Mouse (Mus musculus) neutrophil, adult 5-6 weeks (primary cell): Measurements from ENCODE around the gene Phrf1. TPM values are rescaled to one million over a fixed set of nuclear protein-coding genes. Genes with fewer than 3 reads are reported as not detected.
A peak's percentile ranks its signal among the peaks of the same experiment; 100 is the strongest.

Experiments
- ATAC-seq: fragments of 151-379, 151-347 bp; 2 replicates; pipeline ENCODE4 v1.8.0; 2017; ENCODE audit warnings: mild to moderate bottlenecking, moderate TSS enrichment; ENCODE audit not compliant: insufficient number of reproducible peaks, poor library complexity, low FRiP score, severe bottlenecking; ENCODE audit errors: extremely low read depth
- total RNA-seq: library from RNA; stranded (forward); fragments of 200-1000 nt; gene quantifications from 2 replicates; pipeline ENCODE4 v1.2.3, GENCODE M21; 2017

Phrf1 gene
- total RNA-seq, 1 experiment from 2014 or later: 97.8 TPM

DNA sequence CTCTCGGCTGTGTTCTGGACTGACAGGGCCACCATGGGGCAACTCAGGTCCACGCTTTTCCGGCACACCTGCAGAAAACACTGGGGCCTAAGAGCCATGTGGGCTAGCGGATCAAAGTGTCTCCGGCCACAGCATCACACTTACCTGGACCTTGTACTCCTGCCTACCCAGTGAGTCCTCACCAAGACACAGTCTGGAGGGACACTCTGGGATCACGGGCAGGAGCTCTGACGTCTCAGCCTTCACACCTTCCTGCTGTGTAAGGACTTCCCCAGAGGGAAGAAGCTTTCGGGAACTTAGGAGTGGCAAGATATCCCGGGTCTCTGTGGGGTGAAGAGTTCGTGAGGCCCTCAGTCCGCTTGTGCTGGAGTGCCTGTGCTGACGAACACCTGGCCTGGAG is 18.4 kb upstream of the Phrf1 start:
- ATAC-seq: no peak

DNA sequence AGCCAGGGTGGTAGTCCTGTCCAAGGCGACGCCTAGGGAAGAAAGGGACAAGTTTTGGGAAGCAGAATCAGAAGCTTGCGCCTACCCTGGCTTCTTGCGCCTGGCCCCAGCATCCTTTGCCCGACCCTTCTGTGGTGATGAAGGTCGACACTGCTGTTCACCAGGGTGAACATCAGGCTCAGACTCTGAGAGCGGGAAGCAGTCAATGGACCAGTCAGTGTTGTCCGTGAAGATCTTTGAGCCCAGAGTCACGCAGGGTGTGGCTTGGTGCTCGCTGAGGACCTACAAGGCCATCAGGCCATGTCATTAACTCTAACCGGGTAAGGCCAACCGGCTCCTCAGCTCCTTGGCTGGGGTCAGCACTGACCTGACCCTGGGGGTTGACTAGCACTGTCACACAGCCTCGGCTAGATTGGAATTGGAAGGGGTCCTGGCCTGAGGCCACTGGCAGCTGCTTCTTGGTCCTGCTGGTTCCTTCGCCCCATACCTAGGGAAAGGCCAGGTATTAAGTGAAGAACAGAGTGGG is 17.9 kb upstream of the Phrf1 start:
- no peak for ATAC-seq

DNA sequence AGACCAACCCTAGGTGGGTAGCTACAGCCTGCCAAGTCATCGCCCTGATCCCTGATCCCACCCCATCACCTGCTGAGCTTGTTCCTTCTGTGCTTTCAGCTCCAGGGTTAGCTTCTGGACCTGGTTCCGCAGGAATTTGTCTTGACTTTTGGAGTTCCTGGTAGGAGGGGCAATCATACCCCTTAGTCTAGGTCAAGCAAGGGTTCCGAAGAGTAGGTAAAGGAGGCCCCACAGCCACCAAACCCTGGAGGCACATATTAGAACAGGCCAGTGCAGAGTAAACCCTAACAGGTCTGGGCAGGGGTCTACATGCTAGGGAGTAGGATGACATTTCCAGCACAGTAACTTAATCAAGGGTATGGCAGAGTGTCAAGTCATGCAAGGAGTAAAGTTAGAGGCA is 15.5 kb upstream of the Phrf1 start:
- ATAC-seq: no peak

DNA sequence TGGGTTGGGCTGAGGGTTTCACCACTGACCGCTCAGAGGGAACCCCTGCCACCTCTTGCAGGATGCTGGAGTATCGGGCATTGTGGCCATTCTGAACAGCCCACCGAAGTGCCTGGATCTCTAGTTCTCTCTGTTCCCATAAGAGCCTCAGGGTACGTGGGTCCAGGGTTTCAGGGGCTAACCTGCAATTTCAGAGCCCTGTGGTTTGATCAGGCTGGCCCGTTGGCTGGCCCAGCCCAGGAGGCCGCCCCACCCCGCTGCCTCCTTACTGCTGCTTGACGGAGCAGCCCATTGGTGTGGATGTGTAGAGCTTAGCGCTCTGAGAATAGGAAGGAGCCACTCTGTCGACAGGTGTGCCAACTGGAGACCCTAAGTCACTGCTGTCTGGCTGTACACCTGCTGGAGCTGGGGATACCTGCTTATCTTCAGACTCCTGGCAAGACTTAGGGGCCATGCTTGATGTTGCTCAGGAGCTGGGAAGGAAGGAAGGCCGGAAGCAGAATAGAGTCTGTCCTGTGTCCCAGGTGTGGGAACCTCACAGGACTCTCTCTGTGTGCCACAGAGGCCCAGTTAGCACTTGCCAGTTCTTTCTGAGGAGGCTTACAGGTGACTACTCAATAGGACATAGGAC is 14.9 kb upstream of the Phrf1 start, which contains the start of gene Lmntd2:
Gene Lmntd2 (minus strand): TSS at position 476 of the 631 bp plus-strand sequence.
- ATAC-seq: no peak

DNA sequence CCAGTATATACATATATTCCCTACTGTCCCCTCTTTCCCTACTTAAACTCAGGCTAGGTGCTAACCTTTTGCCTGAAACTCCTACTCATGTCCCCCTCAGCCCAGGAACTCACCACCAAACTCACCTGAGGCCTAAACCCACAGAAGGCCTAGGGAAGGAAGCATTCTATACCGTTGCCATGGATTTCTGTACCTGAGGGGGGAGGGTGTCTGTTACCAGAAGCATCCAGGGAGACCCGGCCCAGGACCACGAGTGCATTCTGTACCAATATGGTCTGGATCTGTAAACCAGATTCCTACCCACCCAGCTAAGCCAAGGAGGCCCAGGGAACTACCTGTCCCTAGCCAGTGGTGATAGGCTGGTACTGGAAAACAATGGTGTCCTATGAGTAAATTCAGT is 14.3 kb upstream of the Phrf1 start:
- no peak for ATAC-seq

DNA sequence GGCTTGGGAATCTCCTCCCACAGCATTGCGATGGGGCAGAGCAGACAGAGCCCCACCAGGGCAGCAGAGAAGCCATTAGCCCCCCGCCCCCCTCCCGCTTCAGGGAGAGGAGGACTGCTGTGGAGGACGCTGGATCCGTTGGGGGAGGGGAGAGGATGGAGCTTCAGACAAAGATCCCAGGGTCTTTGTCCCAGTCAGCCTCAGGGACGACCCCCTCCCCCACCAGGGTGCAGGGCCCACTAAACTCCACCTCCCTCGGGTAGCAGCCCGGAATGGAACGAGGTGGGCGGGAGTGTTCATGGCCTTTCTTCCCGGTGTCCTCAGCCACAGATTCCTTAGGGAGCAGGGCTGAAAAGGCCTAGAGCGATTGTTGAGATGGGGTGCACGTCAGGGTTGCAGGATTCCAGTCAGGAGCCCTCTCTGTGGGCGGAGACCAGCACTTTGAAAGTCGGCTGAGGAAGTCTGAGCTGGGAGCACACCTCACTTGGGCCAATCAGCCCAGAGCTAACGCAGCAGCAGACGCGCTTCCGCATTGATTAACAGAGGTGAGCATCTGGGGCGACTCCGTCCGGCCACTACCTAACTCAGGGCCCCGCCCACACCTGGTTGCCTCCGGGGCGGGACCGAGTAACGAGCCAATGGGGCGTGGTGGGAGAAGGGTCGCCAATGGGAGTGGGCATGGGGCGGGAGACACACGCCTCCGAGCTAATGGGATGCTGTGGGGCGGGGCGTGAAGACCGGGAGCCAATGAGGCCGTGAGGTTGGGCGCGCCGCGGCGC is 13.3 kb upstream of the Phrf1 start, which contains the start of gene Rassf7:
Gene Rassf7 (plus strand): TSS at position 760 of the 779 bp plus-strand sequence.
- peak; percentile 92 for ATAC-seq

DNA sequence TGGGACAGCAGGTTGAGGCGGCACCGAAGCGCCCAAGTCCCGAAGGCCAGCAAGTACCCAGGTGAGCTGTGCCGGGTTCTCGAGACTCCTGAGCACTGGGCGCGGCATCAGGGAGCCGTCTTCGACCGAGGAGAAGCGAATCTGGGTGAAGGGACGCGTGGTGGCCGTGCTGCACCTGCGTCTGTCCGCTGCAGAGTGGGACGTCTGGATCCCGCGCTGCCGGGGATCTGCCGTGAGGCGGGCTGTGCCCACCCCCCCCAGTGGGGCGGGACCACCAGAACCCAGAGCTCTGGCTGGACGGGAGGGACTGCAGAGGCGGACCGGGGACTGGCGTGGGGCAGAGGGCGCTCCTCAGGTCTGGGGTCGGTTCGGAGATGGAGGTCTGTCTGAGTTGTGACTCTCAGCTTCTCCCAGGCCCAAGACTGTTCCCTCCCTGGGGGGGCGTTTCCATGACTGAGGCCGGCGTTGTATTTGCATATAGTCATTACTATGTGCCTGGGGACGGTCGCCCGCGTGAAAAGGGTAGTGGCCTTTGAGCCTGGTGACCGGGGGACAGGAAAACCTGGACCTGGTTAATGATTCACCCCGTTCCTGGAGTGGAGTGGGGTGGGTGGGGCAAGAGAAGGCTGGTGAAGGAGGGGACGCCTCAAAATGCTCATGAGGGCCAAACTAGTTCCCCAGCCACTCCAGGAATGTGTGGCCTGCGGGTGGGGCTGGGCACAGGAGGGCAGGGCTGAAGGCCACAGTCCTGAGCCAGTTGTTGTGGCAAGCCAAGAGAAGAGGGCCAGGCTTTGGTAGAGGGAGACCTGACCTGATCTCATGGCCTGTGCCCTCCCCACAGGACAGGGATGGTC is 12.5 kb upstream of the Phrf1 start:
- no peak for ATAC-seq

DNA sequence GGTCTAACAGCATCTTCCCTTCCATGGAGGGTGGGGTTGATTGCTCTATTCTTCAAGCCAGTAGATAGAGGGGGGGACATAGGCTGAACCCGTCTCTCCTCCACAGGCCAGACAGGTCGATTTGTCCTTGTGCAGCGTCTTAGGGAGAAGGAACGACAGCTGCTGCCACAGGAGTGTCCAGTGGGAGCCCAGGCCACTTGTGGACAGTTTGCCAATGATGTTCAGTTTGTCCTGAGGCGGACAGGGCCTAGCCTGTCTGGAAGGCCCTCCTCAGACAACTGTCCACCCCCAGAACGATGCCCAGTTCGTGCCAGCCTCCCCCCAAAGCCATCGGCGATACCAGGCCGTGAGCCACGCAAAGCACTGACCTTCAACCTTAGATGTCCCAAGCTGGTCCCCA is 11.7 kb upstream of the Phrf1 start:
- ATAC-seq: no peak

DNA sequence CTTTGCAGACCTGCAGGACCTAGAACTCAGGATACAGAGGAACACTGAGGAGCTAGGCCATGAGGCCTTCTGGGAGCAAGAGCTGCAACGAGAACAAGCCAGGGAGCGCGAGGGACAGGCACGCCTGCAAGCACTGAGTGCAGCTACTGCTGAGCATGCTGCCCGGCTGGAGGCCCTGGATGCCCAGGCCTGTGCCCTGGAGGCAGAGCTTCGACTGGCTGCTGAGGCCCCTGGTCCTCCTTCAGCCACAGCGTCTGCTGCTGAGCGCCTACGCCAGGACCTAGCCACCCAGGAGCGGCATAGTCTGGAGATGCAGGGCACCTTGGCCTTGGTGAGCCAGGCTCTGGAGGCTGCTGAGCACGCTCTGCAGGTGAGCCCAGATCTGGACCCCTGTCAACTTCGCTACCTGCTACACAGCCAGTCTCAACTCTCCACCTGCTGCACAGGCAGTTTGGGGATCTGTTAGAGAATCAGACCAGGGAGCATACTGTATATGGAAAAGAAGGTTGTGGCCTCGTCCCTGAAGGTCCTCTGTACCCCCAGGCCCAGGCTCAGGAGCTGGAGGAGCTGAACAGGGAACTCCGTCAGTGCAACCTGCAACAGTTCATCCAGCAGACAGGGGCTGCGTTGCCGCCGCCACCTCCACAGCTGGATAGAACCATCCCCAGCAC is 11.1 kb upstream of the Phrf1 start:
- ATAC-seq: no peak

DNA sequence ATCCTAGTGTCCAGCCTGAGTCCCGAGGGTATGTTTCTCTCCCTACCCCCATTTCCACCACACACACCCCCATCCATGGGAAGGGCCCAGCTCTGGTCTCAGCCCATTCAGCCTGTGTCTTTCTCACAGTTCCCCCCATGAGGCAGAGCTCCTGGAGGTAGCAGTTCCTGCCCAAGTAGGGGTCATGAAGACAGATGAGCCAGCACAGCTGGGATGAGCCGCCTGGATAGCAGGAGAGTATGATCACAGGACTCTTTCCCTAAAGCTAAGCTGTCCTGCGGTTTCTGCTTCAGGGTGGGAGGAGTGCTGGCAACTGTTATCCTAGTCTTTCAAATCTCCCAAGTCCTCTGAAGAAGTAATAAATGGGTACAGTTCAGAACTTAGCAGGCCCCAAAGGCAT is 10.4 kb upstream of the Phrf1 start:
- ATAC-seq: no peak

DNA sequence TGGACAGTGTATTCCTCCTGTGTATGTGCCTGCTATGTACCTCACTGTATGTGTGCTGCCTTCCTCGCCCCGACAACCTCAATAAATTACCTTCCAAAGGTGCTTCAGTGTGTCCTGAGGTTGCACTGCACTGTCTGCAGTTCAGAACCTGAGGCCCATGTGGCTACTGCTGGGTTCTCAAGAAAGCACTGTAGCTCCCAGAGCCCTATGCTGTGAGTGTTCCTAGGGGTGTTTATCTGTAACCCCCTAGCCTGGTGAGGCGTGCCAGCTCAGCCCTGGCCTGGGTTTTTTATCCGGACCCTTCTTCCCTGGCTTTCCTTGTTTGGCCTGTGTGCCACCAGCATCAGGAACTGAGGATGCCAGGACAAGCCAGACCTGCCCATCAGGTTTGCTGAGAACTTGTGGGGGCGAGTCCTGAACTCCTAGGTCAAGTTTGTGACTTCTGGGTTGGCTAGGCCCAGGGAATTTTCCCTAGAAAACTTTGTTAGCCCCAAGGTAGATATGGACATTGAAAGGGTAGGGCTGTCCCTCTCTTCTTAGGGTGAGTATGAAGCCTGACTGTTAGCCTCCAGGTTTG is 9.9 kb upstream of the Phrf1 start:
- ATAC-seq: no peak

DNA sequence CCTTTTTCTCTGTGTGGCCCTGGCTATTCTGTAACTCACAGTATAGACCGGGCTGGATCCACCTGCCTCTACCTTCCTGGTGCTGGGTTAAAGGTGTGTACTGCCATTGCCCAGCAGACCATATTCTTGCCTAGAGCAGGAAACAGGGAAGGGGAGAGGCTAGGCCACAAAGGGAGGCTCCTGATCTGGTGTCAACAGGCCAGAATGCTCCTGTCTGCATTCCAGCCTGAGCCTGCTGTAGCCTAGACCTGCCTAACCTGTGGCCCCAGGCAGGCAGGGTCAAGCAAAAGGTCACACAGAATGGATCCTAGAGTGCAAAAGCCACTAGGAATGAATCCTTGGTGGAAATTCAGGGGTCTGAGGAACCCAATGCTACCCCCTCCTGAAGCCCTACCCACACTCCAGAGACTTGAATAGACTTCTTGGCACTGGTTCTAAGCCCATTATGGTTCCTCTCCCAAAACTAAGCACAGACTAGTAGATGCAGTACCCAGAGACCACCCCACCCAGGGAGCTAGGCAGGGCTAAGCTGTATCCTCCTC is 9.0 kb upstream of the Phrf1 start:
- ATAC-seq: no peak

DNA sequence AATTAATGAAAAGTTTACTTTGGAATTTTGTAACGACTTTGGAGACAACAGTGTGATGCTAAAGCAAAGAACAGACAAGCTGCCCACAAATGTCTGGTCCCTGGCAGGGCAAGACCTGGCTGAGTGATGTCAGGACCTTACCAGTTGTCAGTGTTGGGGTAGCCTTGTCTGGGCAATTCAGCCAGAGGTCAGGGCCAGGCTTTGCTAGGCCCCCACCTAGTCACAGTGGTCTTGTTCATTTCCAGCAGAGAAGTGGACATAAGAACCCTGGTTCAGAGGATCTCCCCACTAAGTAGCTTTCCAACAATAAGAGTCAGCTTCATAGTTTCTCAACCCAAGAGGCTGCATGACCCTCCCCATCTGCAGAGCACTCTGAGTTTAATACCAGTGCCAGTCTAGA is 8.2 kb upstream of the Phrf1 start:
- ATAC-seq: no peak

DNA sequence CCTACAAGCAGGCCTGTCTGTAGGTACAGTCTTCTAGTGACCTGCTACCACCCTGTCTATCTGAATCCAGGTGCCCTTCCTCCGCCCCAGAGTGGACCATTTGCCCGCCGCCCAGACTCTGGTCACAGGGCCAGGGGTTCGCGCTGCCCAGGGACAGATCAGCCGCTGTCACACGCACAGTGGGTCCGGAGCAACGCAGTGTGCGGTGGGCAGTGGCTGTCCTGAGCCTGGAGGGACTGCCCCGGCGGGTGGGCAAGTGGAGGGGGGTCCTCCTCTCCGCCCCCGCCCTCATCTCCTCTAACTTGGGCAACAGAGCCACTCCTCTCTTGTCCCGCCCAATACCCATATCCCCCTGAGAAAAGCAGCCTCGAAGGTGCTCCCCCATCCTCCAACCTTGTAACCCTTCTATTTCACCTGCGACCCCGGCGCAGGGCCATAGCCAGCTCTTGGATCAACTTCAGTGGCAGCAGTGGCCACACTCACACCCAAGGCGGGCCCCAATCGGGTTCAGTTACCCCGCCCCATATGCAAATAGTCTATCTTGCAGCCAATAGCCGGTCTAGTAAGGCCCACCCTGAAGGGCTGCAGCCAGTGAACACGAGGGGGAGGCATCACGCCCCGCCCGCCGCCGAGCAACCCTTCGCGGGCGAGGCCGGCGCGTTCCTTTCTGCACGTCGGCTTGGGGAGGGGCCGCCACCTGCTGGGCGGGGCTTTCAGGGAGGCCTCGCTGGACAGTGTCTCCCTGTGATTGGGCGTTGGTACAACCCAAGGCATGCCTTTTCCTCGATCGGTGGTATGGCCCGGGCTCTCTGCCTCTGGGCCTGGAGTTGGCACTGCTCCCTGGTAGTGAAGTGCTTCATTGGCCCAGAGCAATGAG is 7.1 kb upstream of the Phrf1 start:
- ATAC-seq: peak; percentile 83

DNA sequence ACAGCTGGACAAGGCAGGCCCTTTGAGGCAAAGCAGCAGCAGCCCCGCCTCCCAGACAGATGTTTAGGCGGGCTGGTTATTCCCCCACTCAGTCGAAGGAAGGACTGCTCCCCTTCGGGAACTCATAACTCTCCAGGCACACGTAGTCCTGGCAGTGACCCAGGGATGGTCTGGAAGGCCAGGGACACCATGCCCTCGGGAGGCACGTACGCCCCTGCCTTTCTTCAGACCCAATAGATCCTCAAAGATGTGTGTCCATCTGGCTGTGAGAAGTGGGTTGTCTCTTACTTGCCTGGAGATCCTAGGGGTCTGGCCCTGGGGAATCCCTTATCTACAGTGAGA is 6.5 kb upstream of the Phrf1 start:
- ATAC-seq: no peak

DNA sequence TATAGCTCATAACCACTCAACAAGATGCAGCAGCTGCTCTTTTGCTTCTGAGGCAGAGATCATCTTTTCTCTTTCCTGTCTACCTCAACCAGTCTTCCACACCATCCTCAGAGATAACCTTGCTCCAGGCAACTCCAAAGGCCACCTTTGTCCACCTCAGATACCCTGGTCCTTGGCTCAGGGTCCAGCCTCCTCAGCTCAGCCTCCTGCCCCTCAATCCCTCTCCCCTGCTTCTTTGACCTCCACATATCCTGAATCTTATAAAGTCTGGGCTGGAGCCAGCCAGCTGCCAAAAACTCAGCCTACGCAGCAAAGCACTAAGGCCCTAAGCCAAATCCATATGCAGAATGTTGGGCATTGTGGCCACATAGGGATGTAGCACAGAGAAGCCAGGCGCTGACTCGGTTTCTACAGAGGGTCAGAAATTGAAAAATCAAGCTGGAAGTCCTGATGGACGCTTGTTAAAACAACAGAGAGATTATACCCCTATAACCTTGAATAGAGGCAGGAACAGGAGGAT is 5.8 kb upstream of the Phrf1 start:
- no peak for ATAC-seq

DNA sequence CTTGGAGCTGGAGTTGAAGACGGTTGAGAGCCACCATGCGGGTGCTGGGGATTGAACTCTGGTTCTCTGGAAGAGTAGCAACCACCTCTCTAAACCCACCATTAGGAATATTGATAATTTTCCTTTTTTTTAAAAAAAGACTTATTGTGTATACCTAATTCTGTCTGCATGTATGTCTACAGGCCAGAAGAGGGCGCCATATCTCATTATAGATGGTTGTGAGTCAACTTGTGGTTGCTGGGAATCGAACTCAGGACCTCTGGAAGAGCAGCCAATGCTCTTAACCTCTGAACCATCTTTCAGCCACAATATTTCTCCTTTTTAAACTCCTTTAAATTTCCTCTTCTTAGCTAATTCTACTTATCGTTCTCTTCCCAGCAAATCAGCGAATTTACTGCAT is 2.0 kb upstream of the Phrf1 start:
- no peak for ATAC-seq
